Mouse (Mus musculus) liver, embryonic 14.5 days (tissue): ENCODE results near the gene Fgfr2. TPM values are rescaled to one million over a fixed set of nuclear protein-coding genes. Genes with fewer than 3 reads are reported as not detected.

Experiments
- ATAC-seq: fragments of 200-750 bp; cut with Nextera tagmentation; 2 replicates; pipeline ENCODE4 v1.8.0; 2017; ENCODE audit warnings: moderate number of reproducible peaks, mild to moderate bottlenecking, moderate library complexity; ENCODE audit not compliant: insufficient read depth
- DNase-seq, 3 experiments: peaks; one replicate each; pipeline ENCODE4 v3.0.0-alpha.2; 2012 to 2013; ENCODE audit warnings: low read depth in 3 of 3, low spot score in 3 of 3
- H3K27ac ChIP-seq: fragments of 300-500 bp; sonication (generic); 2 replicates; pipeline ENCODE4 v1.5.1; 2014; ENCODE audit warnings: moderate library complexity, mild to moderate bottlenecking, control low read depth, inconsistent platforms
- H3K27me3 ChIP-seq: fragments of 300-500 bp; sonication (generic); 2 replicates; pipeline ENCODE4 v1.6.1; 2014; ENCODE audit warnings: mild to moderate bottlenecking, low read length, moderate library complexity; ENCODE audit not compliant: control insufficient read depth, insufficient read depth
- H3K36me3 ChIP-seq: fragments of 300-500 bp; sonication (generic); replicated peaks from 2 replicates; pipeline ENCODE4 v1.6.1; 2014; ENCODE audit warnings: low read depth; ENCODE audit not compliant: control insufficient read depth, insufficient read depth
- H3K4me1 ChIP-seq, 2 experiments: fragments of 200-500 bp in 1 of 2; fragments of 300-500 bp in 1 of 2; sonication (generic) in 1 of 2; replicated peaks; 2 replicates each; pipeline ENCODE4 v1.6.1; 2012 to 2014; ENCODE audit warnings: antibody characterized with exemption in 1 of 2, inconsistent platforms in 1 of 2, low read length in 1 of 2; ENCODE audit not compliant: control insufficient read depth in 2 of 2, insufficient read depth in 2 of 2
- H3K4me2 ChIP-seq: fragments of 300-500 bp; sonication (generic); 2 replicates; pipeline ENCODE4 v1.6.1; 2014; ENCODE audit warnings: low read depth, mild to moderate bottlenecking, control low read depth, moderate library complexity
- H3K4me3 ChIP-seq, 2 experiments: fragments of 200-500 bp in 1 of 2; fragments of 300-500 bp in 1 of 2; sonication (generic) in 1 of 2; 2 replicates each; pipeline ENCODE4 v1.5.1; 2012 to 2014; ENCODE audit warnings: low read depth in 2 of 2, low read length in 2 of 2, mild to moderate bottlenecking in 2 of 2, control low read depth in 1 of 2, inconsistent platforms in 1 of 2, moderate library complexity in 1 of 2; ENCODE audit not compliant: insufficient read depth in 1 of 2
- H3K9ac ChIP-seq: fragments of 300-500 bp; sonication (generic); replicated peaks from 2 replicates; pipeline ENCODE4 v1.6.1; 2014; ENCODE audit warnings: mild to moderate bottlenecking, control low read depth, moderate library complexity
- H3K9me3 ChIP-seq: fragments of 300-500 bp; sonication (generic); 2 replicates; pipeline ENCODE4 v1.6.1; 2016; ENCODE audit warnings: low read length, mixed read lengths; ENCODE audit not compliant: control insufficient read depth
- CTCF ChIP-seq: IDR thresholded peaks from 2 replicates; pipeline ENCODE4 v1.5.1; 2016; ENCODE audit warnings: antibody characterized with exemption, low read depth, control low read depth
- EP300 ChIP-seq: IDR thresholded peaks from 2 replicates; pipeline ENCODE4 v1.6.1; 2016; ENCODE audit warnings: antibody characterized with exemption, low read depth
- WGBS: fragments of 180-500 bp; shearing (Covaris S2); extraction: QIAGEN DNeasy Blood & Tissue Kit; methylation state at CpG from one replicate; pipeline ENCODE4 v1.1.7; 2014; ENCODE audit not compliant: insufficient replicate concordance; 5-methylcytosine and 5-hydroxymethylcytosine counted together
- polyA plus RNA-seq, 2 experiments: library from polyadenylated mRNA; depleted of rRNA in 1 of 2; stranded (reverse) in 1 of 2; unstranded in 1 of 2; fragments of >200 nt; fragmentation: Nextera tagmentation in 1 of 2; extraction: Ambion mirVana in 1 of 2; gene quantifications; 2 replicates each; pipeline versions ENCODE4 v1.2.1 to v1.2.3; 2012 to 2014

The Fgfr2 gene
- polyA plus RNA-seq, 2 experiments, result 7.9 to 8.8 TPM

DNA sequence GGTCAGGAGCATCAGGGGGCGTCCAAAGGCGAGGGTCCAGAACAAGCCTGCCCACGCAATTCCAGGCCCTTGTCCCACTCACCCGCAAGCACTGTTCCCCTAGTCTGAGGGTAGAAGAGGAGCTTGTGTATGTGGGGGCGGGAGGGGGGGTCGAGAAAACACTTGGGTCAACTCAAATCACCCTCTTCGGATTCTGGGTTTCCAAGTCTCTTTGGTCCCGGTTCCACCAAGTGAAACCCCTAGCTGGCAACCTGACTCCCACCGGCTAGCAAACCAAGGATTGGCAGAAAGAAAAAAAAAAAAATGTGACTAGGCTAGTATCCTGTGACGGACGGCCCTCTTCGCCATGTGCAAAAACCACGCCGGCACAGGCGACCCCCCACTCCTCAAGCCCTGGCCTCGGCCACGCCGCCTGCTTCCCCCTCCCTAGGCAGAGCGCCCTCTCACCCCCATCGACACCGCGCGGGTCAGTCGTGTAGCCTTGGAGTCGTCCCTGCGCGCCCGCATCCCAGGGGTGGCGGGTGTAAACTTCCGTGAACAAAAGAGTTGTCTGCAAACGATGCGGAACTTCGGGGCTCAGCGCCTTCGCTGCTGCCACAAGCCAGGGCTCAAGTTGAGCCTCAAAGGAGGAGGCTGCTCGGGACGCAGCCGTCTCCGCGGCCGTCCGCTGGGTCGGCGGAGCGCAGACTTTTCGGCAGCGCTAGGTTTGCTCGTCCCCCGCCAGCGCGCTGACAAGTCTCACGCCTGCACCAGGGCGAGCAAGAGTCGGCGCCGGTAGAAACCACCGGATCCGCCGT is 310.3 kb downstream of the Fgfr2 start:
- TF ChIP-seq CTCF, result no peak
- TF ChIP-seq EP300, result no peak
- H3K4me1 ChIP-seq, result peaks cover 19 to 31% of the 10 kb centered on the region in 2 experiments
- WGBS, result under 1% methylated on average over 59 of the region's 59 CpGs

DNA sequence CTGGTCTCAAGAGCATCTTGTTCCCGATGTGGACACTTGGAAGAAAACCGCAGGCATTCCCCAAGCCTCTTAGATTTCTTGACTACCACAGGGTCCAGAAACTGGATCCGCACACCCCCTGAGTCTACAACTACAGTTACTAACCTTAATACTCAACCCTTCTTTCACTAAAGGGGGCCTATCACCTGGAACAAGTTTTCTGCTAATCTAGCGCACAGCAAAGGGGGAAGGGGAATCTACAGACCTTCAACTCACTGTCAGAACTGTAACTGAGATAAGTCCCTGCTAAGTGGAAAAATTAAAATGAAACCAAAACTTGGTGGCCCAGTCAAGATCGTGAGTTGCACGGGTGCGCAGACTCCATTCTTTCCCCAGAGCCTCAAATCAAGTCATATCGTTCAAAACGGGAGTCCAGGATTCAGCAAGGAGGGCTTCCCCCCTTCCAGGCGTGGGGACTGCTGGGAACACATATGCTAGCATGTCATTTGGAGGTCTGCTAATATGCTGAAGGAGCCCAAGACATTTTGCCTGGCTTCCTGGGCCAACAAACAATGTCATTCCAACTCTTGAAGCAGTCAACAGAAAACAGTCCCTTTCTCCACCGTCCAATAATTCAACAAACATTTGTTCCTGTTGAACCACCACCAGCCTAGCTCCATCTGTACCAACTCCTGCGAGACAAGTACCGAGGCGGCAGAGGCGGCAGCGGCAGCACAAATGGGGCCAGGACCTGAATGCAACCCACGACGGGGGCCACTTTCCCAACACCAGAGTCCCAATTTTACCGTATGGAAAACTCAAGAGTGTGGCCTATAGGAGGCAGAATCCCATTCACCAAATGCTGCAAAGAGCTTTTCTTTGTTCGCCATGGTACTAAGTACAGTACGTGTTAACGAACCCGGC is 311.2 kb downstream of the Fgfr2 start:
- Histone ChIP-seq H3K27ac (peak overlapping the region; percentile 70), H3K4me1 (peaks cover 19 to 32% of the 10 kb centered on the region in 2 experiments), H3K9ac (peak overlapping the region; percentile 80), H3K27me3 (peaks cover 10% of the 10 kb centered on the region), H3K4me3 (peak overlapping the region; percentile 66 to 80), H3K9me3 (no peaks in the 10 kb centered on the region), H3K4me2 (peak overlapping the region; percentile 99), H3K36me3 (no peaks in the 10 kb centered on the region)
- TF ChIP-seq CTCF (no peak), EP300 (peak; percentile 37)
- DNase-seq (peak in 1 of 3 experiments; percentile 51), ATAC-seq (peak; percentile 22; the same call in 1 of the 2 replicates)
- WGBS, result 3% methylated on average over 23 of the region's 23 CpGs

More for the DNA sequence above, 310.3 kb downstream of the Fgfr2 start:
- Histone ChIP-seq H3K4me3 (peak overlapping the region; percentile 66 to 80), H3K9ac (peak overlapping the region; percentile 80), H3K27me3 (peaks cover 10% of the 10 kb centered on the region), H3K9me3 (no peaks in the 10 kb centered on the region), H3K4me2 (peak overlapping the region; percentile 99), H3K27ac (peak overlapping the region; percentile 70), H3K36me3 (no peaks in the 10 kb centered on the region)
- no peak for DNase-seq
- ATAC-seq, result peak; percentile 44

DNA sequence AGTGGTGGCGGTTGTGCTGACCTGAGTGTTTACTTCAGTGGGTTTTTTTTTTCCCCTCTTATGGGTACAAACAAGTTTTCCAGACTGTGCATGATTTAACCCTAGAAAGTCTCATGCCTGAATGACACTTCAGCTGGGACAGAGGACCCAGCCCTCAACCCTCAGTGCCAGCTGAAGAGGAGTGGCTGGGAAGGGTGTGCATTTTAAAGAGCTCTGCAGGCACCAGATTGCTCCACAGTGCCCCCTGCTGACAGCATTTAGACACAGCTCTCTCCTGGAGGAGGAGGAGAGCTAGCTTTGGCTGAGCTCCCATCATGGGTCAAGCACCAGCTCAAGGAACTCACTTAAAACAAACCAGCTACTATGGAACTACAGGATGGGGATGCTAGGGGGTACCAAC is 312.3 kb downstream of the Fgfr2 start:
- peak; percentile 77 to 80 (median 77) for DNase-seq
- ATAC-seq, result peak; percentile 70
- Histone ChIP-seq H3K9ac (no peak overlapping the region), H3K9me3 (no peaks in the 10 kb centered on the region), H3K27me3 (peaks cover 10% of the 10 kb centered on the region), H3K4me1 (peaks cover 22 to 39% of the 10 kb centered on the region in 2 experiments), H3K27ac (no peak overlapping the region; the same call in 1 of the 2 replicates), H3K36me3 (no peaks in the 10 kb centered on the region), H3K4me3 (peak overlapping the region in 1 of 2 experiments; percentile 66; a peak in 2 of 4 replicates), H3K4me2 (peak overlapping the region; percentile 99)
- TF ChIP-seq EP300 (peak; percentile 49), CTCF (peak; percentile 98)
- WGBS, result 78% methylated on average over 1 of the region's 1 CpGs

DNA sequence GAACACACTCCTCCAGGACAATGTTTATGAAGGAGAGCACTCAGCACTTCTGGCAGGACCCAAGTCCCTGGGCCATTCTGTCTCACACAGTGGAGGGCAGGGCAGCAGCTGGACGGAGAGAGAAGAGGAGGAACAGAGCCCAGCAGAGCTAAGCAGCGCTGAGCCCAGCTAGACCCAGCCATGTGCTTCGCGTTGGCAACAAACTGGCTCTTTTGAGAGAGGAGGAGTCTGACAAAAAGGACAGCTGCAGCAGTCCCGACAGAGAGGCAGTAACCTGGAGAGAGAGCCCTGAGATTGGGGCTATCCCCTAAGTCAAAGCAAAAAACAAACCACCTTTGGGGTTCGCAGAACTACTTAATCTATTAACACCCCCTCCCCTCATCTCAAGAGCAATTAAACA is 312.8 kb downstream of the Fgfr2 start:
- Histone ChIP-seq H3K36me3 (no peaks in the 10 kb centered on the region), H3K9ac (peak overlapping the region; percentile 9; the same call in 1 of the 2 replicates), H3K27ac (peak overlapping the region; percentile 2; the same call in 1 of the 2 replicates), H3K4me3 (no peak overlapping the region), H3K9me3 (no peaks in the 10 kb centered on the region), H3K27me3 (peaks cover 10% of the 10 kb centered on the region), H3K4me1 (peaks cover 27 to 44% of the 10 kb centered on the region in 2 experiments), H3K4me2 (peak overlapping the region; percentile 9)
- no peak for ATAC-seq
- DNase-seq, result no peak
- 53% methylated on average over 6 of the region's 6 CpGs for WGBS
- no peak for TF ChIP-seq EP300
- TF ChIP-seq CTCF, result no peak
